Mouse (Mus musculus) heart, embryonic 12.5 days (tissue): Measurements from ENCODE around the gene Ola1. TPM values are rescaled to one million over a fixed set of nuclear protein-coding genes. Genes with fewer than 3 reads are reported as not detected.

ENCODE experiments used
- ATAC-seq: fragments of 200-750 bp; cut with Nextera tagmentation; 2 replicates; pipeline ENCODE4 v1.8.0; 2017; ENCODE audit warnings: moderate TSS enrichment, moderate library complexity; ENCODE audit not compliant: insufficient number of reproducible peaks, low FRiP score
- H3K27ac ChIP-seq: fragments of 300-500 bp; sonication (generic); 2 replicates; pipeline ENCODE4 v1.5.1; 2016; ENCODE audit warnings: mild to moderate bottlenecking, moderate library complexity; ENCODE audit not compliant: poor library complexity, severe bottlenecking
- H3K27me3 ChIP-seq: fragments of 300-500 bp; sonication (generic); replicated peaks from 2 replicates; pipeline ENCODE4 v1.6.1; 2016; ENCODE audit warnings: mild to moderate bottlenecking, moderate library complexity
- H3K36me3 ChIP-seq: fragments of 300-500 bp; sonication (generic); 2 replicates; pipeline ENCODE4 v1.6.1; 2016; ENCODE audit warnings: mild to moderate bottlenecking, moderate library complexity
- H3K4me1 ChIP-seq: fragments of 300-500 bp; sonication (generic); replicated peaks from 2 replicates; pipeline ENCODE4 v1.6.1; 2016; ENCODE audit warnings: mild to moderate bottlenecking
- H3K4me2 ChIP-seq: fragments of 300-500 bp; sonication (generic); 2 replicates; pipeline ENCODE4 v1.6.1; 2016; ENCODE audit warnings: mild to moderate bottlenecking, moderate library complexity
- H3K4me3 ChIP-seq: fragments of 300-500 bp; sonication (generic); 2 replicates; pipeline ENCODE4 v1.5.1; 2016; ENCODE audit warnings: mild to moderate bottlenecking
- H3K9ac ChIP-seq: fragments of 300-500 bp; sonication (generic); 2 replicates; pipeline ENCODE4 v1.6.1; 2016; ENCODE audit warnings: mild to moderate bottlenecking, moderate library complexity
- H3K9me3 ChIP-seq: fragments of 300-500 bp; sonication (generic); replicated peaks from 2 replicates; pipeline ENCODE4 v1.6.1; 2016; ENCODE audit warnings: mild to moderate bottlenecking, moderate library complexity
- WGBS: fragments of 180-500 bp; shearing (Covaris S2); methylation state at CpG from one replicate; pipeline ENCODE4 v1.1.7; 2016; 5-methylcytosine and 5-hydroxymethylcytosine counted together
- polyA plus RNA-seq: library from polyadenylated mRNA; unstranded; fragments of >200 nt; fragmentation: Nextera tagmentation; extraction: Ambion mirVana; gene quantifications from 2 replicates; pipeline ENCODE4 v1.2.1, GENCODE M21; 2016

The Ola1 gene
- polyA plus RNA-seq, result 72.0 and 74.4 TPM in 2 replicates

- Histone ChIP-seq H3K4me1 (no peaks in the 10 kb centered on the region), H3K36me3 (no peaks in the 10 kb centered on the region), H3K27ac (no peak within 1 kb of the TSS), H3K4me3 (no peak within 1 kb of the TSS), H3K27me3 (no peaks in the 10 kb centered on the region), H3K9ac (no peak within 1 kb of the TSS), H3K9me3 (0 out of 2 replicates have a peak, but pooled peaks cover 4% of the 10 kb centered on the region), H3K4me2 (no peak within 1 kb of the TSS)
- 81% methylated on average over 5 of the region's 5 CpGs for WGBS
- ATAC-seq, result no peak
Measured at GRCm38 (mm10) chr2:73218913-73219312, at the start of gene Ola1. Gene Ola1, minus strand, starts transcription at chr2:73218924.

- no peak for ATAC-seq
- H3K9ac ChIP-seq, result no peak overlapping the region
- WGBS, result 3% methylated on average over 12 of the region's 12 CpGs
Measured at GRCm38 (mm10) chr2:73268281-73268680, 49.6 kb upstream of the Ola1 start.

DNA sequence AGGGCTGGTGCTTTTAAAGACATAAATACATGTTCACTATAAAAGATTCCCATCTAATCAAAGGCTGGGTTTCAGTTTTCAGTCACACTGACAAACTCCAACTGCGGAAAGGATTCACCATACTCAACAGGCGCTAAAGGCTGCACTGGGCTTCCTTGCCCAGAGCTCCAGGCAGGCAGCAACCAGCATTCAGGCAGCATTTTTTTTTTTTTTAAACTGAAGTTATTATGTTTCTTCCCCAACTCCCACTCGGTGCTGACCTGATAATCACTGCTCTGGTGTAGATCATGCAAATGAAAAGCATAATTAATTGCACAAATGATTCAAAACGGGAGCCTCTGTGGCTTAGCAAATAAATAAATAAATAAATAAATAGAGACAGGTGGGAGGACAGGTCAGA, 49.1 kb upstream of the Ola1 start:
- WGBS, result 4% methylated on average over 4 of the region's 4 CpGs
- Histone ChIP-seq H3K9me3 (no peaks in the 10 kb centered on the region), H3K27ac (no peak overlapping the region), H3K27me3 (peaks cover 92% of the 10 kb centered on the region), H3K4me1 (peaks cover 54% of the 10 kb centered on the region), H3K9ac (no peak overlapping the region), H3K4me2 (no peak overlapping the region), H3K36me3 (no peaks in the 10 kb centered on the region), H3K4me3 (no peak overlapping the region)
- ATAC-seq, result no peak

More at GRCm38 (mm10) chr2:73268281-73268680, 49.6 kb upstream of the Ola1 start:
- peaks cover 56% of the 10 kb centered on the region for H3K4me1 ChIP-seq
- H3K9me3 ChIP-seq, result no peaks in the 10 kb centered on the region
- H3K27ac ChIP-seq, result no peak overlapping the region
- no peaks in the 10 kb centered on the region for H3K36me3 ChIP-seq
- H3K4me3 ChIP-seq, result no peak overlapping the region
- no peak overlapping the region for H3K4me2 ChIP-seq
- peaks cover 92% of the 10 kb centered on the region for H3K27me3 ChIP-seq

- Histone ChIP-seq H3K27me3 (peaks cover 92% of the 10 kb centered on the region), H3K27ac (no peak overlapping the region), H3K9ac (no peak overlapping the region), H3K9me3 (no peaks in the 10 kb centered on the region), H3K4me3 (no peak overlapping the region), H3K4me2 (no peak overlapping the region), H3K36me3 (no peaks in the 10 kb centered on the region), H3K4me1 (peaks cover 48% of the 10 kb centered on the region)
- WGBS, result 15% methylated on average over 3 of the region's 3 CpGs
- no peak for ATAC-seq
Measured at GRCm38 (mm10) chr2:73267231-73267630, 48.5 kb upstream of the Ola1 start.

DNA sequence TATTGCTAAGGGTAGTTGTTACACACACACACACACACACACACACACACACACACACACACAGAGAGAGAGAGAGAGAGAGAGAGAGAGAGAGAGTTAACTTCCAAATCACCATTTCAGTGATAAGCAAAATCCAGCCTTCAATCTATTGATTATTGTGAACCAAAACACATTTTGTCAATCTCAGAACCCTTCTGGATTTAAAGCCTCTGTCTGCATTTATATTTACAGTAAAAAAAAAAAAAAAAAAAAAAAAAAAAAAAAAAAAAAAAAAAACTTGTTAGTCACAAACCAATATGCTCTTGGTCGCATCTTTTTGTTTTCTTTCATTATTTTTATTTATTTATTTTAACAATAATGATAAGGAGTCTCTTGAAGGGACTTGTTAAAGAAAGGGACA, 47.9 kb upstream of the Ola1 start:
- Histone ChIP-seq H3K36me3 (no peaks in the 10 kb centered on the region), H3K4me1 (peaks cover 43% of the 10 kb centered on the region), H3K4me2 (no peak overlapping the region), H3K4me3 (no peak overlapping the region), H3K9ac (no peak overlapping the region), H3K27me3 (peaks cover 92% of the 10 kb centered on the region), H3K27ac (no peak overlapping the region), H3K9me3 (0 out of 2 replicates have a peak, but pooled peaks cover 3% of the 10 kb centered on the region)
- WGBS, result 30% methylated on average over 1 of the region's 1 CpGs
- ATAC-seq, result no peak

GRCm38 (mm10) chr2:73266011-73266410, 47.3 kb upstream of the Ola1 start:
- H3K9me3 ChIP-seq, result peaks cover 5% of the 10 kb centered on the region; the same call in 1 of the 2 replicates
- H3K9ac ChIP-seq, result no peak overlapping the region
- no peak for ATAC-seq
- peaks cover 87% of the 10 kb centered on the region for H3K27me3 ChIP-seq
- WGBS, result 9% methylated on average over 5 of the region's 5 CpGs
- peaks cover 37% of the 10 kb centered on the region for H3K4me1 ChIP-seq
- no peak overlapping the region for H3K4me3 ChIP-seq
- H3K36me3 ChIP-seq, result no peaks in the 10 kb centered on the region
- H3K4me2 ChIP-seq, result no peak overlapping the region
- H3K27ac ChIP-seq, result no peak overlapping the region

GRCm38 (mm10) chr2:73264611-73265195, 46.0 kb upstream of the Ola1 start:
- no peak overlapping the region for H3K9ac ChIP-seq
- peaks cover 27% of the 10 kb centered on the region for H3K4me1 ChIP-seq
- H3K36me3 ChIP-seq, result no peaks in the 10 kb centered on the region
- peak overlapping the region; percentile 98 for H3K4me2 ChIP-seq
- no peak for ATAC-seq
- WGBS, result 5% methylated on average over 11 of the region's 11 CpGs
- H3K4me3 ChIP-seq, result peak overlapping the region; percentile 60
- peaks cover 73% of the 10 kb centered on the region for H3K27me3 ChIP-seq
- H3K9me3 ChIP-seq, result peaks cover 6% of the 10 kb centered on the region; the same call in 1 of the 2 replicates
- no peak overlapping the region for H3K27ac ChIP-seq

DNA sequence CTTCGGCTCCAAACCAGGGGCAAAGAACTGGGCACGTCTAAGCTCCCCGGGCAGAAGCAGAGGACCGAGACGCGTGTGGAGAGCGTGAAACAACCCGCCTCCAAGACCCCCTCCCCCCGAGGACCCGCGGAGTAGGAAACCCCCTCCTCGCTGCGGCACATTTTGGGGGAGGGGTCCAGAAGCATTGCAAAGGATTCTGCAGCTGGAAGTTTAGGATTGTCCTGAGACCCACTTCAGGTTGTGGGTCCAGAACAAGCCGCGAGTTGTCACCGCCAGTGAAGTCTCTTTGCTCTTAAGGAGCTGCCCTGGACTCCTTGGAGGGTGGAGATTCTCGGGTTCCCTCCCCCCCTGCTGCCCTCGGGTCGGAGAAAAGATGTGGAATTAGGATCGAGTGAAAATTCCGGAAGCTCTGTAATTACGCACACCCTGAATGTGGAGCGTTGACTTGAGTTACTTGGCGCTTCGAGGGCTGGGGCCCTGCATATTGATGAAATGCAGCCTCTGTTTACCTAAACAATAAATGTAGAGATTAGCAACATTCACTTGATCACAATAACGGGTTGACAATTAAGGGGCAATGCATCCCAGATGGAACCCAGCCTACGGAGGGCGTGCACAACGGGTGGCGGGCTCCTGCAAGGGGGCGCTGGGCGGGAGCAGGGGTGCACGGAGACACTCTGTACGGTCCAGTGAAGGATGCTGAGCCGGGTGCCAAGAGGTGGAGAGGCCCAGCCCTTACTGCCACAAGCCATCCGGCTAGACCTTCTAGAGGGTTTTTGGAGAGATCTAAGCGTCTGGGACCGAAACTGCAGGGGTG, 45.3 kb upstream of the Ola1 start:
- Histone ChIP-seq H3K9me3 (peaks cover 6% of the 10 kb centered on the region; the same call in 1 of the 2 replicates), H3K4me1 (peaks cover 23% of the 10 kb centered on the region), H3K4me3 (peak overlapping the region; percentile 60), H3K4me2 (peak overlapping the region; percentile 98), H3K27ac (no peak overlapping the region), H3K27me3 (peaks cover 68% of the 10 kb centered on the region), H3K9ac (peak overlapping the region; percentile 67), H3K36me3 (no peaks in the 10 kb centered on the region)
- no peak; the same call in 1 of the 2 replicates for ATAC-seq
- WGBS, result 1% methylated on average over 38 of the region's 38 CpGs

GRCm38 (mm10) chr2:73263172-73263765, 44.5 kb upstream of the Ola1 start:
- no peak for ATAC-seq
- 8% methylated on average over 16 of the region's 16 CpGs for WGBS
- peak overlapping the region; percentile 67 for H3K9ac ChIP-seq

GRCm38 (mm10) chr2:73248701-73249100, 30.0 kb upstream of the Ola1 start:
- Histone ChIP-seq H3K4me1 (no peaks in the 10 kb centered on the region), H3K4me3 (no peak overlapping the region), H3K9ac (no peak overlapping the region), H3K4me2 (no peak overlapping the region), H3K9me3 (peaks cover 4% of the 10 kb centered on the region), H3K27ac (no peak overlapping the region), H3K27me3 (no peaks in the 10 kb centered on the region), H3K36me3 (no peaks in the 10 kb centered on the region)
- WGBS, result 73% methylated on average over 4 of the region's 4 CpGs
- no peak for ATAC-seq

More at GRCm38 (mm10) chr2:73263172-73263765, 44.5 kb upstream of the Ola1 start:
- H3K4me2 ChIP-seq, result peak overlapping the region; percentile 98
- H3K4me1 ChIP-seq, result peaks cover 23% of the 10 kb centered on the region
- no peaks in the 10 kb centered on the region for H3K36me3 ChIP-seq
- no peak overlapping the region for H3K27ac ChIP-seq
- peaks cover 6% of the 10 kb centered on the region; the same call in 1 of the 2 replicates for H3K9me3 ChIP-seq
- peaks cover 63% of the 10 kb centered on the region for H3K27me3 ChIP-seq
- H3K4me3 ChIP-seq, result peak overlapping the region; percentile 60

DNA sequence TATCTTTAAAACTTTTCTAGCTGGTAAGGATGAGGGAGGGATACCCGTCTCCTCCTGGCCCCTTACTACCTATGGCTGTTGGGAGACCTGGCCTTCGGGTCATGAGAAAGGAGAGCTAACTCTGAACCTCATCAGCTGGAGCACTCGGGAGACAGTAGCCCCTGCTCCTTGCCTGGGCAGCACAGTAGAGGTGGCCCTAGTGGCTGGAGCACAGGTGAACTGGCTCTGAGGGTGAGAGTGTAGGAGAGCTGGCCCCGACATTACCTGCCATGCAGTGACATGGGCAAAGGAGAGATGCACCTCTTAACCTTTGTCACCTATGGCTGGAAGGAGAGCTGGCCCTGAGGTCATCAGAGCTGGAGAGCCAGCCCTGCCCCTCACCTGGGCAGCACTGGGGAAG, 22.6 kb upstream of the Ola1 start:
- no peak overlapping the region for H3K27ac ChIP-seq
- H3K27me3 ChIP-seq, result 0 out of 2 replicates have a peak, but pooled peaks cover 5% of the 10 kb centered on the region
- H3K4me1 ChIP-seq, result no peaks in the 10 kb centered on the region
- WGBS, result 74% methylated on average over 4 of the region's 4 CpGs
- ATAC-seq, result no peak
- no peaks in the 10 kb centered on the region for H3K9me3 ChIP-seq
- no peak overlapping the region for H3K4me3 ChIP-seq
- H3K9ac ChIP-seq, result no peak overlapping the region
- no peaks in the 10 kb centered on the region for H3K36me3 ChIP-seq
- no peak overlapping the region for H3K4me2 ChIP-seq
